Mouse (Mus musculus): ENCODE data around the gene Gm17521. TPM values are rescaled to one million over a fixed set of nuclear protein-coding genes. Genes with fewer than 3 reads are reported as not detected.

The Gm17521 gene
- not detected for polyA plus RNA-seq (2017; shearing (Covaris generic))

DNA sequence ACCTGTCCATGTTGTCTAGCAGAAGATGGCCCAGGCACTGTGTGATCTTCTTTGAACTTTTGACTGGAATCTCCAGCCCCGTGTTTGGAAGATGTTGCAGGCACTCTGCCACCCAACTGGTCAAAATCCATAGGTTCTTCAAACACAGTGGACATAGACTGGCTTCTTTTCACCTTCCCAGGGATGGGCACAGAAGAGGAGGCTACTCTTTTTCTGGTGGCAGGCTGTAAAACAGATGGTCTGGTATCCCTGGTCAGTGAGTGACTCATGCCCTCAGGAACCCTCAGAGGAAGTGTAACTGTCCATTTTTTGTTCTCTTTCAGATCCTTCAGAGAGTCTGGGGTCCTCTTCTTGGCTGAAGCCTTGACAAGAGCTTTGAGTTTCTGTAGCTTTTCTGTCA, at the start of gene Gm17521:
Gm17521 (minus strand) TSS at position 101 of the 400 bp plus-strand sequence.

Other genes starting within 250 kb of the Gm17521 start
- gene Cldn34c1, start 73.8 kb upstream of the Gm17521 start, polyA plus RNA-seq (2017; shearing (Covaris generic)): 1.6 TPM
- not detected for gene Srsx, start 192.8 kb upstream of the Gm17521 start, polyA plus RNA-seq (2017; shearing (Covaris generic))
- gene Gm17577, start 217.2 kb upstream of the Gm17521 start, polyA plus RNA-seq (2017; shearing (Covaris generic)): not detected